Comparison of ENCODE assay signal across 24 mouse cellular contexts in the genomic region with DNA sequence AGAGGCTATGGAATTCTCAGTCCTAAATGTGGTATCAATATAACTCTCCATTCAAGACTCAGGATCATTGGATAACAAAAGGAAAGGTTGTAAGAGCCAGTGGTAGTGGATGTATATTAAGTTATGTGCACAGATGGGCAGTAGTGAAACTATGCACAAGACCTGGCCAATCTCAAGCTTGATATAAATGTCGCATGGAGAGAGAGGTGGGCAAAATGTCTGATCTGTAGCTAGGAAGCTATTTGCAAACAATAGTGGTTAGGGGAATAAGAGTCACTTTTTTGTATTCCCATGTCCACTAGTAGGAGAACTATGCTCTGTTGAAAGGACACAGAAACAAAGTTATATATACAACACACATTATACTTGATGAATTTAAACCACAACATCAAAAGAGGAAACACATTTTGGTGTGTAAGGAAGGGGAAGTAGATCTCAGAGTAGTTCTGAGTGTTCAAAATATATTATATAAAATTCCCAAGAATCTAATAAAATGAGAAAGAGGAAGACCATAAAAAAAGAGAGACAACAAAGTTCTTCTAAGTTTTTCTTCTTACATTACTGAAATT.
"Had no signal": no experiment of that assay in that cellular context is flagged by ENCODE, and none has a peak within 500 bp of the region (broad histone marks: within the 10 kb centered on the region; RNA-seq: fewer than 3 reads in every experiment).

No protein-coding gene starts in this region.

- DNase-seq: gastrocnemius, postnatal 14 days; heart, adult 11 months; heart, adult 2 months; heart, postnatal 4 days; kidney, adult 11 months; kidney, adult 2 months; kidney, adult 9 months; kidney, postnatal 14 days; kidney, postnatal 36 days; layer of hippocampus, adult 9-11 months; layer of hippocampus, postnatal 36 days; left cerebral cortex, postnatal 4 days had no signal

- H3K9me3 ChIP-seq: heart, embryonic 13.5 days; heart, embryonic 15.5 days; hindbrain, embryonic 13.5 days; kidney, embryonic 15.5 days; limb, embryonic 13.5 days; limb, embryonic 15.5 days; liver, embryonic 12.5 days had no signal

- H3K4me1 ChIP-seq: heart, embryonic 13.5 days; heart, embryonic 15.5 days; hindbrain, embryonic 13.5 days; kidney, embryonic 15.5 days; limb, embryonic 13.5 days; limb, embryonic 15.5 days; liver, embryonic 12.5 days had no signal

- H3K9ac ChIP-seq: heart, embryonic 13.5 days; heart, embryonic 15.5 days; hindbrain, embryonic 13.5 days; kidney, embryonic 15.5 days; limb, embryonic 13.5 days; limb, embryonic 15.5 days; liver, embryonic 12.5 days; liver, embryonic 14.5 days had no signal

- H3K27me3 ChIP-seq: heart, embryonic 13.5 days; heart, embryonic 15.5 days; hindbrain, embryonic 13.5 days; kidney, embryonic 15.5 days; limb, embryonic 13.5 days; limb, embryonic 15.5 days; liver, embryonic 12.5 days had no signal

- H3K4me3 ChIP-seq: heart, adult 2 months; heart, embryonic 13.5 days; heart, embryonic 15.5 days; hindbrain, embryonic 13.5 days; kidney, embryonic 15.5 days; limb, embryonic 13.5 days; limb, embryonic 15.5 days; liver, embryonic 12.5 days had no signal

- ATAC-seq: hindbrain, postnatal 0 days; intestine, embryonic 16.5 days; liver, embryonic 12.5 days had no signal

- H3K36me3 ChIP-seq: heart, embryonic 13.5 days; heart, embryonic 15.5 days; hindbrain, embryonic 13.5 days; kidney, embryonic 15.5 days; limb, embryonic 13.5 days; limb, embryonic 15.5 days; liver, embryonic 12.5 days had no signal

- H3K27ac ChIP-seq: heart, adult 2 months; heart, embryonic 13.5 days; heart, embryonic 15.5 days; hindbrain, embryonic 13.5 days; hindbrain, postnatal 0 days; kidney, embryonic 15.5 days; kidney, postnatal 0 days; limb, embryonic 13.5 days; limb, embryonic 15.5 days; liver, embryonic 12.5 days; liver, embryonic 14.5 days had no signal

- H3K4me2 ChIP-seq: heart, embryonic 11.5 days; heart, embryonic 13.5 days; heart, embryonic 15.5 days; hindbrain, embryonic 13.5 days; kidney, embryonic 15.5 days; limb, embryonic 13.5 days; limb, embryonic 15.5 days; liver, embryonic 12.5 days had no signal
